Mouse (Mus musculus): ENCODE measurements around the gene Fbxw4.

DNA sequence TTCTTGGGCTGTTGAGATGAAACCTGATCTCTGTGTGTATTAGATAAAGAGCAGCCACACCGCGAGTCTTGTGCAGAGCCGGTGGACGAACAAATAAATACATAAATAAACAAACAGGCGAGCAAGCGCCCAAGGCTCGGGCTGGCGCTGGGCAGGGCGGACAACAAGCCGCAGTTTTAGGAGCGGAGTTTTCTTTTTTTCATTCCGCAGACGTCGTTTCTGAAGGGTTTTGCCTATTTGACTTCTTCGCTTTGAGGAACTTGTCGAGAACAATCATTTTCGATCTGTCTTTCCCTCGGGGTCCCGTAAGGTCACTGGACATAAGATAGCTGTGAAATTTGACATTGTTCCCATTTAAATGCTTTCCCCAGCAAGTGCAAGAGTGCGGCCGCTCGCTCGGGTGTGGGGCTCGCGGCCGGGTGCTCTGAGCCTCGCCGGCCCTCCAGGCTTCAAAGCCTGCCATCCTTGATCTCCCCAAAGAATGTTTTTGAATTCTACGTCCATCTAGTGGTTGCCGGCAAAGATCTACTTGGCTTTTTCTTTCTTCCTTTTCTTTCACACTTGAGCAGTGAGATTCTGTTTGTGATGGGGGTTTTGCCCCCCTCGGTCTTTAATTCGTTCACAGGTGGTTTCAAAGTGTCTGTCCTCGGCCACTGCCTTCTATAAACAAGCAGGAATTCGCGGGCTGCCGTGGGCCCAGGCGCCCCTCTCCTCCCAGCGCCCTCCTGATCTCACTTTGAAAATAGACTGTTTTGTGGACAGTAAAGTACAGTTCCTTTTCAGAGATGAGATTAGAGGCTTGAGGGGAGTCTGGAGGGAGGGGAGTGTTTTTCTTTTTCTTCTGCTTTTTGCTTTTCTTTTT is 15.8 kb upstream of the Fbxw4 start:
- TF ChIP-seq TAL1 (conservative IDR thresholded peaks at IDR 0.05; ENCODE audit: low read depth, low read length), result no peak
- no peak for TF ChIP-seq CTCF (IDR thresholded peaks at IDR 0.05; ENCODE audit: low read depth, low read length)
